Mouse (Mus musculus) heart, embryonic 14.5 days (tissue): ENCODE results near the gene Tmem63c. TPM values are rescaled to one million over a fixed set of nuclear protein-coding genes. Genes with fewer than 3 reads are reported as not detected.
A peak's percentile ranks its signal among the peaks of the same experiment; 100 is the strongest.

Experiments used
- ATAC-seq: fragments of 200-750 bp; cut with Nextera tagmentation; 2 replicates; pipeline ENCODE4 v1.8.0; 2017; ENCODE audit warnings: low read depth, moderate TSS enrichment; ENCODE audit not compliant: insufficient number of reproducible peaks, insufficient read depth, low FRiP score
- H3K27ac ChIP-seq, 2 experiments: fragments of 200-500 bp in 1 of 2; fragments of 300-500 bp in 1 of 2; sonication (generic) in 1 of 2; replicated peaks in 1 of 2; 2 replicates each; pipeline ENCODE4 v1.5.1; 2012 to 2014; ENCODE audit warnings: low read depth in 2 of 2, low read length in 2 of 2, control low read depth in 1 of 2, mild to moderate bottlenecking in 1 of 2, mixed read lengths in 1 of 2; ENCODE audit not compliant: control insufficient read depth in 1 of 2, insufficient read depth in 1 of 2
- H3K27me3 ChIP-seq: fragments of 300-500 bp; sonication (generic); 2 replicates; pipeline ENCODE4 v1.6.1; 2014; ENCODE audit warnings: mild to moderate bottlenecking, low read length, control low read depth; ENCODE audit not compliant: control insufficient read depth, insufficient read depth
- H3K36me3 ChIP-seq: fragments of 300-500 bp; sonication (generic); 2 replicates; pipeline ENCODE4 v1.6.1; 2014; ENCODE audit warnings: mild to moderate bottlenecking, control low read depth, low read length, mixed read lengths; ENCODE audit not compliant: control insufficient read depth, insufficient read depth
- H3K4me1 ChIP-seq, 2 experiments: fragments of 200-500 bp in 1 of 2; fragments of 300-500 bp in 1 of 2; sonication (generic) in 1 of 2; 2 replicates each; pipeline ENCODE4 v1.6.1; 2012 to 2014; ENCODE audit warnings: low read length in 2 of 2, control low read depth in 1 of 2, mixed read lengths in 1 of 2; ENCODE audit not compliant: control insufficient read depth in 2 of 2, insufficient read depth in 2 of 2
- H3K4me2 ChIP-seq: fragments of 300-500 bp; sonication (generic); 2 replicates; pipeline ENCODE4 v1.6.1; 2014; ENCODE audit warnings: mild to moderate bottlenecking, low read length
- H3K4me3 ChIP-seq, 2 experiments: fragments of 200-500 bp in 1 of 2; fragments of 300-500 bp in 1 of 2; sonication (generic) in 1 of 2; 2 replicates each; pipeline ENCODE4 v1.5.1; 2012 to 2014; ENCODE audit warnings: low read length in 2 of 2, mild to moderate bottlenecking in 2 of 2, control low read depth in 1 of 2, low read depth in 1 of 2, moderate library complexity in 1 of 2; ENCODE audit not compliant: control insufficient read depth in 1 of 2, insufficient read depth in 1 of 2
- H3K9ac ChIP-seq: fragments of 300-500 bp; sonication (generic); 2 replicates; pipeline ENCODE4 v1.6.1; 2014; ENCODE audit warnings: mild to moderate bottlenecking, low read length
- H3K9me3 ChIP-seq: fragments of 300-500 bp; sonication (generic); 2 replicates; pipeline ENCODE4 v1.6.1; 2016; ENCODE audit warnings: low read length, control low read depth; ENCODE audit not compliant: control insufficient read depth
- WGBS: fragments of 180-500 bp; shearing (Covaris S2); extraction: QIAGEN DNeasy Blood & Tissue Kit; methylation state at CpG from one replicate; pipeline ENCODE4 v1.1.7; 2014; 5-methylcytosine and 5-hydroxymethylcytosine counted together
- polyA plus RNA-seq: library from polyadenylated mRNA; unstranded; fragments of >200 nt; fragmentation: Nextera tagmentation; extraction: Ambion mirVana; gene quantifications from 2 replicates; pipeline ENCODE4 v1.2.1, GENCODE M21; 2014

The Tmem63c gene
- polyA plus RNA-seq, 1 experiment from 2014 or later, result 0.35 TPM

DNA sequence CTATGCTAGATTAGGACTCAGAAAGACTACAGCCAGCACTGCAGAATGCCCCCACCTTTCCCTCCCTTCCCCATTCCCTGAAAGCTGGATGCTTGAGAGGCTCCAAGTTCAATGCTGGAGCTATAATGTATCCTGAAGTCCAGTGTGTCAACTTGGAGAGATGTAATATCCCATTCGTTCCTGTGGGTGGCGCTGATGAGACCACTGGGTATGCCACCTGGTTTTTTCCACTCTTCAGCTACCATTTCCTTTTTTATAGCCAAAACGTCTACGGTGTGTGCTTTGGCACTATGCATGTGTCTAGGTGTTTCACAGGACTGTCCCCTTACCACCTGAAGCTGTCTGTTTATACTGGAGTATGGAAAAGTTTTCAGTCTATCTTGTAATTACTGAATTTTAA lies 67.2 kb downstream of the Tmem63c start:
- no peak for ATAC-seq
- Histone ChIP-seq H3K4me3 (no peak overlapping the region), H3K27me3 (no peaks in the 10 kb centered on the region), H3K4me2 (no peak overlapping the region), H3K36me3 (no peaks in the 10 kb centered on the region), H3K9ac (no peak overlapping the region), H3K9me3 (no peaks in the 10 kb centered on the region), H3K4me1 (peaks cover 12 to 14% of the 10 kb centered on the region in 2 experiments; a peak in 2 of 4 replicates), H3K27ac (no peak overlapping the region)
- WGBS, result 39% methylated on average over 4 of the region's 4 CpGs

DNA sequence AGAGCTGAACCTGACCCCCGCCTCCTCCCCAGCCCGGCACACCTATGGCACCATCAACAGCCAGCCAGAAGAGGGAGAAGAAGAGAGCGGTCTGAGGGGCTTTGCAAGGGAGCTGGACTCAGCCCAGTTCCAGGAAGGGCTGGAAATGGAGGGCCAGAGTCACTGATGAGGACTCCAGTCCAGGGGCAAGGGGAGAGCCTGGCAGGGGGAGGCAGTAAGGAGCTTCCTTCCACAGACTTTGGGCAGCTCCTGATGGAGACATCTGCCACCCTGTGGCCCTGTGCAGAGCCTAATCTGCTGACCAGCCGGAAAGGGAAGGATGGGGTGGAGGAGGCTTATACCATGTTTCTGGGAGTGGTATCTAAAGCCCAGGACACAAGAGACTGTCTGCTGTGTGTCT lies 68.1 kb downstream of the Tmem63c start:
- Histone ChIP-seq H3K36me3 (no peaks in the 10 kb centered on the region), H3K9ac (no peak overlapping the region), H3K4me1 (peaks cover 12 to 14% of the 10 kb centered on the region in 2 experiments; a peak in 2 of 4 replicates), H3K9me3 (no peaks in the 10 kb centered on the region), H3K27me3 (no peaks in the 10 kb centered on the region), H3K4me3 (no peak overlapping the region), H3K4me2 (no peak overlapping the region), H3K27ac (no peak overlapping the region)
- WGBS, result 67% methylated on average over 4 of the region's 4 CpGs
- no peak for ATAC-seq

DNA sequence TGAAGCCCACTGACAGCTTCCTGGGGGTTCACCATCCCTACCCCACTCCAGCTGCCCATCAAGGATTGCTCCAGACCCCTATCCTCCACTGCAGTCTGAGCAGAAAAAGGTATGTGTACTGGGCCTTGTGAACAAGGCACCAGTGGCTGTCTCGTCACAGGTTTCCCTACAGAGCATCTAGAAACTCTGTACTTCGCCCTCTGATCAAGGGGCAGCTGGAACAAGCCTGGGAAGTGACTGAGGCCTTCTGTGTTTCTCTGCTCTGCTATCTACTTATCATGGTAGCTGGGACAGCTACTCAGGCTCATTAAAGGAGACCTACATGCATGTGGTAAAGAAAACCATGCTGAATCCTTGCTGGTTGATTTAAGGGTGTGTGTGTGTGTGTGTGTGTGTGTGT lies 68.6 kb downstream of the Tmem63c start:
- no peaks in the 10 kb centered on the region for H3K27me3 ChIP-seq
- no peak overlapping the region for H3K4me2 ChIP-seq
- peaks cover 12 to 14% of the 10 kb centered on the region in 2 experiments; a peak in 2 of 4 replicates for H3K4me1 ChIP-seq
- no peak overlapping the region for H3K27ac ChIP-seq
- H3K9me3 ChIP-seq, result no peaks in the 10 kb centered on the region
- no peak for ATAC-seq
- 51% methylated on average over 2 of the region's 2 CpGs for WGBS
- no peaks in the 10 kb centered on the region for H3K36me3 ChIP-seq
- H3K4me3 ChIP-seq, result no peak overlapping the region
- no peak overlapping the region for H3K9ac ChIP-seq

DNA sequence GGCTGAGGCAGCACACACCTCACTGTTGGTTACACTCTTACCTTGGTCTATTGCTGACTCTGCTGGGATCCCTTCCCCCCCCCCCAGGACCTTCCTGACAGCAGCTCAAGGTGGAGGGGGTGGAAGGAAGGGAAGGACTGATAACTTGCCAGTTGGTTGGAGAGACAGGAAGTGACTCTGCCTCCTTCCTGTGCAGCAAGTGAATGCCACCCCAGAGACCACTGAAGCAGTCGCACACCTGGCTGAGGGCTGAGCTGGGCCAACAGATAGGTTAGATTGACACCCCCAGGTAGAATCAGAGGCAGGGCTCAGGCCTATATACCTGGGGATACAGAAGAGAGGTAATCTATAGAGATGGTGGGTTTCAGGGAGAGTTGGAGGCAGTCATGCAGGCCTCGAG lies 70.8 kb downstream of the Tmem63c start:
- Histone ChIP-seq H3K27me3 (no peaks in the 10 kb centered on the region), H3K27ac (no peak overlapping the region), H3K9ac (no peak overlapping the region), H3K4me2 (no peak overlapping the region), H3K4me3 (no peak overlapping the region), H3K9me3 (no peaks in the 10 kb centered on the region), H3K4me1 (peaks cover 12 to 14% of the 10 kb centered on the region in 2 experiments; a peak in 2 of 4 replicates), H3K36me3 (no peaks in the 10 kb centered on the region)
- no peak for ATAC-seq
- WGBS, result 72% methylated on average over 2 of the region's 2 CpGs

DNA sequence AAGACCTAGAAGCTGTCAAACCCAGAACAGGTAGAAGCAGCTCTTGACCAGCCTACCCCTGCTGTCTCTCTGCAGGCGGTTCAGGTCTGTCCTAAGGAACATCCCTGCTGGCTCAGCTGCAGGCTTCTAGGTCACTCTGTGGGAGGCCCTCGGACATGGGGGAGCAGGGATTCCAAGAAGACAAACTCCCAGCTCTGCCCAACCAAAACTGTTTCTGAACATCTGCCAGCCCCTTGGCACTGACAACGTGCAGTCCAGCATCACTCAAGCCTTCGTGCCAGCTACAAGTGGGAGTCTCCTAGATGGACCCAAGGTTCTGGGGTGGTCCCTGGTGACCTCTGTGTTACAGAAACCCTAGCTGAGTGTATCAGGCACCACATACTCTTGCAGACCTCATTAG lies 72.1 kb downstream of the Tmem63c start:
- ATAC-seq, result no peak
- no peak overlapping the region for H3K9ac ChIP-seq

DNA sequence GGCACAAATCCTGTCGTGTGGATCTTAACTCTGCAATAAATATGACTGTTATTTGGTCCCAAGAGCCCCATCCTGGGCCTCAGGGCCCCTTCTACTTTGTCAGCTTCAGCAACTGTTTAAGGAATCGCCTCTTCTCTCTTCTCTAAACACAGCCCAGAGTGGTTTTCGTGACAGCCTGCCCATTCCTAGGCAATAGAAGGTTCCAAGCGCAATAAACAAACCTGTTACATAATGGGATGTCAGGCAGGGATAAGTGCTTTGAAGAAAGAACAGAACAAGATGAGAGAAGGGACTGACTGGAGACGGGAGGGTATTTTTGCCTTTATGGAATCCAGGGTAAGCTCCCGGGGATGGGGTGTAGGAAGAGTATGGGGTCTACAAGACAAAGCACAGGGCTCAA lies 72.5 kb downstream of the Tmem63c start:
- Histone ChIP-seq H3K4me1 (peaks cover 11 to 12% of the 10 kb centered on the region in 2 experiments; a peak in 2 of 4 replicates), H3K4me3 (no peak overlapping the region), H3K27ac (no peak overlapping the region), H3K9ac (no peak overlapping the region), H3K4me2 (no peak overlapping the region), H3K36me3 (no peaks in the 10 kb centered on the region), H3K9me3 (no peaks in the 10 kb centered on the region), H3K27me3 (no peaks in the 10 kb centered on the region)
- WGBS, result 62% methylated on average over 6 of the region's 6 CpGs
- no peak for ATAC-seq

More for the DNA sequence above, 72.1 kb downstream of the Tmem63c start:
- no peak overlapping the region for H3K4me3 ChIP-seq
- WGBS, result 75% methylated on average over 4 of the region's 4 CpGs
- H3K4me2 ChIP-seq, result no peak overlapping the region
- H3K4me1 ChIP-seq, result peaks cover 12 to 14% of the 10 kb centered on the region in 2 experiments; a peak in 2 of 4 replicates
- H3K27me3 ChIP-seq, result no peaks in the 10 kb centered on the region
- H3K36me3 ChIP-seq, result no peaks in the 10 kb centered on the region
- no peak overlapping the region for H3K27ac ChIP-seq
- no peaks in the 10 kb centered on the region for H3K9me3 ChIP-seq

DNA sequence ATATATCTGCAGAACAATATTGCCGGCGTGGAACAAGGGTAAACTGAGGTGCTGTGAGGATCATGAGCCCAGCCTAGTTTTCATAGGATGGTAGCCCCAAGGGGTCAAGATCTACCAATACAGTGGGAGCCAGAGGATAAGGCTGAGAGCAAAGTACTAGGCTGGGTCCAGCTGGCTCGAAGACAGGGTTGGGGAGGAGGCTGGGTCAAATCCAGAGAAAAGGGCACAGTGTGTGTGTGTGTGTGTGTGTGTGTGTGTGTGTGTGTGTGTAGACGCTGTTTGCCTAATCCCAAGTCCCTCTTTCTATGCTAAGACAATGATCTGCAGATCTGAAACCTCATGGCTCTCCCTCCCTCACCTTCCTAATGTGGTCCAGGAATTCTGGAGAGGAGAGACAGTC lies 79.2 kb downstream of the Tmem63c start:
- no peak overlapping the region for H3K4me2 ChIP-seq
- WGBS, result 75% methylated on average over 4 of the region's 4 CpGs
- no peak overlapping the region for H3K9ac ChIP-seq
- H3K4me3 ChIP-seq, result no peak overlapping the region
- H3K36me3 ChIP-seq, result no peaks in the 10 kb centered on the region
- H3K9me3 ChIP-seq, result no peaks in the 10 kb centered on the region
- H3K4me1 ChIP-seq, result 0 out of 4 replicates have a peak, but pooled peaks cover 0 to 5% of the 10 kb centered on the region in 2 experiments
- peaks cover 34% of the 10 kb centered on the region for H3K27me3 ChIP-seq
- no peak for ATAC-seq
- no peak overlapping the region for H3K27ac ChIP-seq

DNA sequence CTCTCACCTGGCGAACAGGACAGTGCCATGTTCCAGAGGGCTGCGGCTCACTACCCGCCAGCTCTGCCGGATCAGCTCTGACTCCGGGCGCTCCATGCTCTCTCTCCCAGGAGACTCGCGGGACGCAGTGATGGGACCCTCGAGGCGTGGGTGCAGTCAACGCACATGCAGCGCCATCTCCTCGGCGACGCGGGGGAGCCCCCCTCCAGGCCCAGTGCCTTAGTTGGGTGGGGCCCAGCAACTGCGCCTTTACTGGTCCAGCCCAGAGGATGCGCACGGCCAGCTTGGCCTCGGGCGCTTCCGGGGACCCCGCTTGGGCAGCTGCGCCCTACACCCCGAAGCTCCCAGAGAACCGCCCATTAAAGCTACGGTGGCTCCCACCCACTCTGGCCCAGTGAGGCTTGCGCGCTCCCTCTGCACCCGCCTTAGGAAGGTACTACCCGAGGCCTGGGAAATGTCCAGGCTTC lies 81.1 kb downstream of the Tmem63c start, which contains the start of gene Ngb:
Gene Ngb, minus strand, starts transcription at position 375 of the 467 bp plus-strand sequence.
- no peaks in the 10 kb centered on the region for H3K36me3 ChIP-seq
- 4% methylated on average over 32 of the region's 32 CpGs for WGBS
- 0 out of 4 replicates have a peak, but pooled peaks cover 0 to 5% of the 10 kb centered on the region in 2 experiments for H3K4me1 ChIP-seq
- no peaks in the 10 kb centered on the region for H3K9me3 ChIP-seq
- peaks cover 34% of the 10 kb centered on the region for H3K27me3 ChIP-seq
- peak within 1 kb of the TSS; percentile 23 to 29; a peak in 3 of 4 replicates for H3K4me3 ChIP-seq
- no peak for ATAC-seq
- no peak within 1 kb of the TSS for H3K27ac ChIP-seq
- peak within 1 kb of the TSS; percentile 62 for H3K4me2 ChIP-seq
- H3K9ac ChIP-seq, result peak within 1 kb of the TSS; percentile 34; the same call in 1 of the 2 replicates
